In genomic region chr6:54088168-54088567, GRCm38 (mm10) we compare ENCODE assay signal across 21 mouse cellular contexts. TPM values are rescaled to one million over a fixed set of nuclear protein-coding genes. Genes with fewer than 3 reads are reported as not detected.
DNase-seq lines count a peak whose midpoint lies in the region; ATAC-seq and TF ChIP-seq lines count a peak whose summit lies in the region.
"Had no signal": no experiment of that assay in that cellular context is flagged by ENCODE, and none has a peak within 500 bp of the region (broad histone marks: within the 10 kb centered on the region; RNA-seq: fewer than 3 reads in every experiment).

No protein-coding gene starts in this region.

- H3K9me3 ChIP-seq in lung, postnatal 0 days (ENCODE audit: low read length), result no peaks in the 10 kb centered on the region
- no peaks in the 10 kb centered on the region for H3K9me3 ChIP-seq in hindbrain, embryonic 16.5 days (ENCODE audit: control insufficient read depth, low read length)
- H3K9me3 ChIP-seq: embryonic facial prominence, embryonic 15.5 days; hindbrain, embryonic 12.5 days; intestine, embryonic 15.5 days; kidney, embryonic 15.5 days; limb, embryonic 15.5 days; liver, embryonic 15.5 days had no signal

- DNase-seq in heart, adult 11 months, result peak; percentile 11
- DNase-seq in heart, postnatal 14 days, result no peak
- peak; percentile 11 for DNase-seq in lung, postnatal 0 days (ENCODE audit: low spot score)
- DNase-seq in lung, postnatal 4 days, result no peak
- DNase-seq in ovary, adult 18-20 months (ENCODE audit: low spot score), result no peak
- DNase-seq: adrenal gland, postnatal 36 days; cerebellum, adult 11-12 months; cerebellum, postnatal 25 days; gastrocnemius, postnatal 10 days; heart, adult 2 months; lung, postnatal 14 days had no signal

- no peaks in the 10 kb centered on the region for H3K36me3 ChIP-seq in lung, postnatal 0 days (ENCODE audit: insufficient read depth, low read length)
- no peaks in the 10 kb centered on the region for H3K36me3 ChIP-seq in hindbrain, embryonic 16.5 days (ENCODE audit: control insufficient read depth, insufficient read depth, low read length)
- H3K36me3 ChIP-seq: embryonic facial prominence, embryonic 15.5 days; G1E; hindbrain, embryonic 12.5 days; intestine, embryonic 15.5 days; kidney, embryonic 15.5 days; limb, embryonic 15.5 days; liver, embryonic 15.5 days had no signal

- intact Hi-C loops in heart, postnatal 14 days (cut with DNase I), result no loop called here

- TF ChIP-seq EP300 in lung, postnatal 0 days (IDR thresholded peaks at IDR 0.05), result no peak

- H3K4me3 ChIP-seq in lung, postnatal 0 days (ENCODE audit: low read depth, low read length), result no peak overlapping the region
- H3K4me3 ChIP-seq in hindbrain, embryonic 16.5 days (ENCODE audit: low read length), result no peak overlapping the region
- H3K4me3 ChIP-seq: embryonic facial prominence, embryonic 15.5 days; heart, adult 2 months; hindbrain, embryonic 12.5 days; intestine, embryonic 15.5 days; kidney, embryonic 15.5 days; limb, embryonic 15.5 days; liver, embryonic 15.5 days had no signal

- H3K4me1 ChIP-seq in lung, postnatal 0 days (ENCODE audit: insufficient read depth, low read depth, low read length), result no peaks in the 10 kb centered on the region
- H3K4me1 ChIP-seq in hindbrain, embryonic 16.5 days (ENCODE audit: control insufficient read depth, insufficient read depth, low read depth, low read length), result no peaks in the 10 kb centered on the region
- H3K4me1 ChIP-seq: hindbrain, embryonic 12.5 days; intestine, embryonic 15.5 days; limb, embryonic 15.5 days; liver, embryonic 15.5 days had no signal

- H3K9ac ChIP-seq in lung, postnatal 0 days (replicated peaks; ENCODE audit: low read depth), result no peak overlapping the region
- H3K9ac ChIP-seq in hindbrain, embryonic 16.5 days (ENCODE audit: low read depth, low read length), result no peak overlapping the region
- H3K9ac ChIP-seq: embryonic facial prominence, embryonic 15.5 days; hindbrain, embryonic 12.5 days; intestine, embryonic 15.5 days; kidney, embryonic 15.5 days; limb, embryonic 15.5 days; liver, embryonic 15.5 days had no signal

- H3K27me3 ChIP-seq in lung, postnatal 0 days (replicated peaks; ENCODE audit: insufficient read depth, low read length), result no peaks in the 10 kb centered on the region
- H3K27me3 ChIP-seq in hindbrain, embryonic 16.5 days (replicated peaks; ENCODE audit: control insufficient read depth, insufficient read depth, low read length), result no peaks in the 10 kb centered on the region
- H3K27me3 ChIP-seq: embryonic facial prominence, embryonic 15.5 days; intestine, embryonic 15.5 days; kidney, embryonic 15.5 days; limb, embryonic 15.5 days; liver, embryonic 15.5 days had no signal

- H3K4me2 ChIP-seq in lung, postnatal 0 days (replicated peaks; ENCODE audit: low read depth, low read length), result no peak overlapping the region
- H3K4me2 ChIP-seq in hindbrain, embryonic 16.5 days (ENCODE audit: low read length), result no peak overlapping the region
- H3K4me2 ChIP-seq: embryonic facial prominence, embryonic 15.5 days; hindbrain, embryonic 12.5 days; intestine, embryonic 15.5 days; kidney, embryonic 15.5 days; limb, embryonic 15.5 days; liver, embryonic 15.5 days had no signal

- TF ChIP-seq CTCF in lung, postnatal 0 days (IDR thresholded peaks at IDR 0.05), result no peak

- 46% methylated on average over 4 of the region's 4 CpGs for WGBS in lung, postnatal 0 days
- WGBS in hindbrain, embryonic 16.5 days, result 94% methylated on average over 4 of the region's 4 CpGs

- ATAC-seq in lung, postnatal 0 days, result no peak
- peak; percentile 83 for ATAC-seq in activated CD4-positive, CD25-positive, alpha-beta regulatory T cell, adult 4 months
- no peak for ATAC-seq in hindbrain, embryonic 16.5 days
- ATAC-seq: intestine, embryonic 15.5 days; midbrain, embryonic 16.5 days had no signal

- no peak overlapping the region for H3K27ac ChIP-seq in lung, postnatal 0 days (ENCODE audit: low read length)
- H3K27ac ChIP-seq in hindbrain, embryonic 16.5 days (ENCODE audit: low read depth, low read length), result no peak overlapping the region
- H3K27ac ChIP-seq: embryonic facial prominence, embryonic 15.5 days; heart, adult 2 months; hindbrain, embryonic 12.5 days; intestine, embryonic 15.5 days; kidney, embryonic 15.5 days; limb, embryonic 15.5 days; liver, embryonic 15.5 days had no signal

RNA-seq across cellular contexts. Expression of gene Chn2, which starts 48.8 kb away (rescaled TPM):
- 1 to 10 TPM; 3.7 to 4.3 TPM for total RNA-seq in heart, postnatal 14 days (2021)
- 6.8 and 7.0 TPM in 2 replicates for polyA plus RNA-seq in lung, postnatal 0 days (2015; fragmentation: Nextera tagmentation; extraction: Ambion mirVana)
- 1 to 10 TPM; 5.6 to 6.3 TPM for polyA plus RNA-seq in activated CD4-positive, CD25-positive, alpha-beta regulatory T cell, adult 4 months (2017; shearing (Covaris generic))
- polyA plus RNA-seq in hindbrain, embryonic 16.5 days (2015; fragmentation: Nextera tagmentation; extraction: Ambion mirVana), result 24.4 and 26.3 TPM in 2 replicates
- polyA plus RNA-seq: G1E had no signal

Comparison
In these comparisons a context has a peak if more than half of its experiments do, and no peak if none do; other contexts are left out.
1. DNase-seq: peak in heart, adult 11 months (single experiment) and lung, postnatal 0 days (single experiment); none in heart, postnatal 14 days (0 of 2), lung, postnatal 4 days (0 of 2) and ovary, adult 18-20 months (single experiment).